Mouse (Mus musculus) left cerebral cortex, postnatal 14 days (tissue): ENCODE measurements around the gene Tnfrsf4. TPM values are rescaled to one million over a fixed set of nuclear protein-coding genes. Genes with fewer than 3 reads are reported as not detected.
A peak's percentile ranks its signal among the peaks of the same experiment; 100 is the strongest.

Experiments used
- DNase-seq, 2 experiments: peaks; one replicate each; pipeline ENCODE4 v3.0.0; 2021 to 2022; ENCODE audit warnings: low spot score in 2 of 2, mixed read lengths in 1 of 2
- intact Hi-C: fragments of 180-260 bp; cut with DNase I; formaldehyde crosslinking; loops from one replicate; pipeline ENCODE4 v1.15.1; 2025
- long read RNA-seq, 2 experiments: library from polyadenylated mRNA; stranded (forward); transcript quantifications; one replicate each; pipeline ENCODE4 v2.0.0; 2021
- total RNA-seq, 2 experiments: library from RNA; stranded (reverse); gene quantifications; 2 replicates each; pipeline ENCODE4 v1.2.3; 2021

Gene Tnfrsf4
- 1 to 10 TPM in 1 of 2 experiments, under 1 TPM in 1; 0.66 to 1.2 TPM for total RNA-seq
- long read RNA-seq, experiment 1 = 0 reads
- long read RNA-seq, experiment 2 = 0 reads

DNA sequence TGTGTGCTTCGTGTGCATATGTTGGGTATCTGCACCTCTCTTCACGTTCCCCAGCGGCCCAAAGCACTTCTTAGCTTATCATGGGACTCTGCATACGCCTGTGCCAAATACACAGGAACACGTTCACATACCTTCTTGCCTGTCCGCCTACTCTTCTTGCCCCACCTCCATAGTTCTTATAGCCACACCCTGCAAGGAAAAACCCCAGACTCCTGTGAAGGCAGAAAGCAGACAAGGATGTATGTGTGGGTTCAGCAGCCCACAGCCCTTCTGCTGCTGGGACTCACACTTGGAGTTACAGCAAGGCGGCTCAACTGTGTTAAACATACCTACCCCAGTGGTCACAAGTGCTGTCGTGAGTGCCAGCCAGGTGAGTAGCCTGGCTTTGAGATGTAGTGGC is at the start of gene Tnfrsf4:
Gene Tnfrsf4, plus strand, starts transcription at position 207 of the 400 bp plus-strand sequence.
- intact Hi-C loops = no loop called here
- peak in 1 of 2 experiments; percentile 40 for DNase-seq

GRCm38 (mm10) chr4:155964396-155964795 is 49.2 kb upstream of the Tnfrsf4 start:
- intact Hi-C loops = no loop called here

GRCm38 (mm10) chr4:155969043-155969653 is 44.5 kb upstream of the Tnfrsf4 start:
- no peak for DNase-seq
- intact Hi-C loops = no loop called here

More at GRCm38 (mm10) chr4:155964396-155964795, 49.2 kb upstream of the Tnfrsf4 start:
- DNase-seq = no peak

- no peak for DNase-seq
- intact Hi-C loops = no loop called here
These were observed 43.4 kb upstream of the Tnfrsf4 start for GRCm38 (mm10) chr4:155970286-155970685.

- no peak for DNase-seq
- intact Hi-C loops = no loop called here
These were observed 41.0 kb upstream of the Tnfrsf4 start for GRCm38 (mm10) chr4:155972651-155973050.

DNA sequence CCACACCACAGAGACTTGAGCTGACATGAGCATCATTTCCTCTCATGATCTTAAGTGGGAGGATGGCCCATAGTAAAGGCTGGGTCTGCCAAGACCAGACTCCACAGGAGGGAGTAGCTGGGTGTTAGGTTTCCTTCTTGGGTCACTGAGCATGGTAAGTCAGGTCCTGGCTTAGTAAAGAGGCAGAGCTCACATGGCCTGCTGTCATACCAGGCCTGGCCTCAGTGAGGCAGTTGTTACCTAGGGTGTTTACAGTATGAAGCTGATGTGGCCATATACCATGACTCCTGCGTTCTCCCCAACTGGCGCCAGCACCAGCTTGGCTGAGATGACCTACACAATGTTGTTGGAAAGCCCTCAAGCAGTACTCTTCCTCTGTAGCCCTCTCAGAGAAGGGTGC is 40.4 kb upstream of the Tnfrsf4 start:
- intact Hi-C loops = no loop called here

GRCm38 (mm10) chr4:155981436-155982082 is 32.1 kb upstream of the Tnfrsf4 start:
- intact Hi-C loops = no loop called here
- DNase-seq = no peak

More for the DNA sequence above, 40.4 kb upstream of the Tnfrsf4 start:
- DNase-seq = no peak

GRCm38 (mm10) chr4:155983788-155984187 is 29.9 kb upstream of the Tnfrsf4 start:
- intact Hi-C loops = no loop called here
- no peak for DNase-seq

DNA sequence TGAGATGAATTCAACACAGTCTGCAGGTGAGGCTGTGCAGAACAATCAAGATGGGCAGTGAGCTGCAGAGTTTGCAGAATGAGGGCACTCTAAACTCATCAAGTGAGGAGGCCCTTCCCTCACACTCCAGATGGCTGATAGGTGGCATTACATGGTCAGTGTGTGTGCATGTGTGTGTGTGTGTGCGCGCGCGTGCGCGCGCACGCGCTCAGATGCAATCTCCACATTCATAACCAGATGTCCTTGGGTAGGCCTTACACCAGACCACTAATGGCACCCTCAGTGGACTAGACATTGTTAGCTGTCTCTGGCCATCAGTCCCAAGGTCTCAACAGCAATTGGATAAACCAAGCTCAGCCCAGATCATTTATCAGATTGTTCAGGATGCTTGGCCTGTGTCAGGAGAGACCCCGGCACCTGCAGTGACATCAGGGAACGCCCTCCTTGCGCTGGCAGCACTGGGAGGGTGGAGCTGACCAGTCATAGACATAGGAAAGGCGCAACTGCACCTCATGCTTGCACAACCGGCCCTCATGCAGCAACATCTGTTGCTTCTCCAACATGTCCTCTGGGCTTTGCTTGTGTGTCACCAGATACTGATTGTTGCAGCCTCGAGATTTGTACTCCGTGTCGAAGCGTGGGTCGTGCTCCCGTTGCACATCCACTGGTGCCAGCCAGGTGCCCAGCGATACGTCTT is 22.3 kb upstream of the Tnfrsf4 start:
- DNase-seq = no peak

GRCm38 (mm10) chr4:155991908-155992230 is 21.8 kb upstream of the Tnfrsf4 start:
- intact Hi-C loops = no loop called here
- no peak for DNase-seq

More for the DNA sequence above, 22.3 kb upstream of the Tnfrsf4 start:
- intact Hi-C loops = no loop called here

GRCm38 (mm10) chr4:155992241-155992905 is 21.3 kb upstream of the Tnfrsf4 start, which contains the start of the genes B3galt6 and Sdf4:
B3galt6 (minus strand) TSS chr4:155992649.
Sdf4 (plus strand) TSS chr4:155992872.
- intact Hi-C loops = no loop called here

DNA sequence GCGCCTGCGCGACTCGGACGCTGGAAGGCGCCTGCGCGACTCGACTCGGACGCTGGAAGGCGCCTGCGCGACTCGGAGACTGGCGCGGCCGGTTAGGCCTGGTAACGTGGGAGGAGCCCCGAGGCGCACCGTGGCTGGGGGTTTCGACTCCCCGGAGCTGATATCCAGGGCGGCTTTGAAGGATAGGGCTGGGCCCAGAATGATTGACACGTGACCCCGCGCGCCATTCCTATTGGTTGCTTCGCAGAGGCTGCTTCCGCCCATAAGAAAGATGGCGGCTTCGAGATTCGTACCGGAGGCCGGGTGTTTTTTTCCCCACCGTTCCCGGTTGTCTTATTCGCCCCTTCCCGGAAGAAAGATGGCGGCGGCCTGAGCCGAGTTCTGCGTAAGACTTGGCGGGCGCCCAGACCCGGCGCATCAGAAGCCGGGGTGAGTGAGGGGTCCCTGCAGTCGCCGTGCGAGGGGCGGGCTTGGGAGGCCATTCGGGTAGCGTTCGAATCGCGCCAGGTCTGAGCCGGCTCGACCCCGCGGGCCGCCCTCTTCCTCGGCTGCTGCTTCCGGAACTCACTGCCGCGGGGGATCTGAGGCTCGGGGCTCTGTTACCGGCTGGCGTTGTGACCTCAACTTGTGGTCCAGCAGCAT is 20.6 kb upstream of the Tnfrsf4 start:
- intact Hi-C loops = no loop called here
- DNase-seq = peak in 1 of 2 experiments; percentile 96

More at GRCm38 (mm10) chr4:155992241-155992905, 21.3 kb upstream of the Tnfrsf4 start, which contains the start of the genes B3galt6 and Sdf4:
- DNase-seq = peak; percentile 84 to 95

DNA sequence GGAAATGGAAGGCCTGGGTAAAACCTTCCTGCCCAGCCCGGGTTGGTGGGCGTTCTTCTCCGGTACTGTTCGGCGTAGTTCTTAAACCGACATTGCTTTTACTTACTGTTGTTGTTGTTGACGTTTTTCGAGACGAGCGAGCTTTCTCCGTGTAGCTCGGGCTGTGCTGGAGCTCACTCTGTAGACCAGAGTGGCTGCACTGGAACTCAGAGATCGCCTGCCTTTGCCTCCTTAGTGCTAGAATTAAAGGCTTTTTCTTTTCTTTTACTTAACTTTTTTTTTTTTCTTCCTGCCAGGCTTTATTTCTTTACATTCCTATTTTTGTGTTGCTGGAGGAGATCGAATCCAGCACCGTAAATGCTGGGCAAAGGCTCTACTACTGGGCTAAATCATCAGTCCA is 20.0 kb upstream of the Tnfrsf4 start:
- intact Hi-C loops = no loop called here

GRCm38 (mm10) chr4:156004109-156004508 is 9.5 kb upstream of the Tnfrsf4 start:
- DNase-seq = no peak
- intact Hi-C loops = no loop called here

More for the DNA sequence above, 20.0 kb upstream of the Tnfrsf4 start:
- DNase-seq = no peak

GRCm38 (mm10) chr4:156008369-156008768 is 5.3 kb upstream of the Tnfrsf4 start:
- intact Hi-C loops = no loop called here
- DNase-seq = no peak

- intact Hi-C loops = no loop called here
- DNase-seq = no peak
These were observed 793 bp downstream of the Tnfrsf4 start for GRCm38 (mm10) chr4:156014436-156014835.

DNA sequence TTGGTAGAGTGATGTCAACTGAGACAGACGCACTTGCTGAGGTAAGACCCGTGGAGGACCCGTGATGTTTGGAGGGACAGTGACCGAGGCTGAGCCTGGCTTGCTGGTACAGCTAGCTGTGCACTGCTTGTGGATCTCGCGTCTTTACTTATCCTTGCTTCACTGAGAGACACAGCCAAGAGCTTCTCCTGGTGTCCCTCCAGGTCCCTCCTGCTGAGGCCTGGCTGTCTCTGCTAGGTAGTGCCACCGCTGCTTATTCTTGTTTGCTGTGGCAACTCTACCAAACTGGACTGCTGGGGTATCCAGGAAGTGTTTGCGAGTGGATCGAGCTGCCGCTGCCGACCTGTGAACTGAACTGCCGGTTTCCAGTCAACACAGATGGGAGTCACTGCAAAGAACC is 6.1 kb downstream of the Tnfrsf4 start:
- no peak for DNase-seq
- intact Hi-C loops = no loop called here

DNA sequence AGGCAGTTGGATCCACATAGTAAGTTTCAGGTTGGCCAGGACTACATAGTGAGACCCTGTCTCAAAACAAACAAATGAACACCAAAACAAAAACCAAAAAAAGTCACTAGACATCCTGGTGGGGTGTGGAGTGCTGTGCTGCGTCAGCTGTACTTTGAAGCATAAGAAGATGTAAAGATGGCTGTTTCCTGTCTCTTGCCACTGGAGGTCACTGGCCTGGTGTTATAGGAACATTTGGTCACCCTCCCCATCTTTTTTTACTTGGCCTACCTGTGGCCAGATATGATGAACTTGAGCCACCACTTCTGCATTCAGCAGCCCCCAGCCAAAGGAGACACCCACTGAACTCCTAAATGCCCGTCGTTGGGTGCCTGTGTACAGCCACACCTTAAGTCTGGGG is 7.7 kb downstream of the Tnfrsf4 start:
- intact Hi-C loops = no loop called here
- DNase-seq = no peak

GRCm38 (mm10) chr4:156021942-156022419 is 8.3 kb downstream of the Tnfrsf4 start:
- intact Hi-C loops = no loop called here
- no peak for DNase-seq
